8 mouse cellular contexts compared by ENCODE assay signal in the genomic region with DNA sequence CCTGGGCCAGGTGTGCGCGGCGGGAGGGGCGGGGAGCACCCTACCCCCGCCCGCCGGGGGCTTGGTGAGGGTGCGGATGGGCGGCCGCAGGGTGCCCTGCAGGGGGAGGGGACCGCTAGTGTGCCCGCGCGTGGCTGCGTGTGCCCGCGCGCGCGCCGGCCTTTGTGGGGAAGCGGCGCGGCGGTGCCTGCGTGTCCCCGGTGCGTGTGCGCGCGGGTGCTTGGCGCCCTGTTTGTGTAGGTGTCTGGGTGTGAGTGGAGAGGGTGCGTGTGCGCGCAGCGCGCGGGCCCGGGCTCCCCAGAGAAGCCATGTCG. TPM values are rescaled to one million over a fixed set of nuclear protein-coding genes. Genes with fewer than 3 reads are reported as not detected.
DNase-seq lines count a peak whose midpoint lies in the region; ATAC-seq lines count a peak whose summit lies in the region.

No protein-coding gene starts in this region.

- no peaks in the 10 kb centered on the region for H3K36me3 ChIP-seq in lung, embryonic 16.5 days (ENCODE audit: control insufficient read depth, insufficient read depth, low read length)
- no peaks in the 10 kb centered on the region for H3K36me3 ChIP-seq in hindbrain, embryonic 12.5 days
- peaks cover 7% of the 10 kb centered on the region for H3K36me3 ChIP-seq in limb, embryonic 15.5 days

- no peaks in the 10 kb centered on the region for H3K9me3 ChIP-seq in lung, embryonic 16.5 days (ENCODE audit: control insufficient read depth, low read length)
- no peaks in the 10 kb centered on the region for H3K9me3 ChIP-seq in hindbrain, embryonic 12.5 days (replicated peaks)
- H3K9me3 ChIP-seq in limb, embryonic 15.5 days = no peaks in the 10 kb centered on the region

- peak overlapping the region; percentile 91 for H3K4me3 ChIP-seq in lung, embryonic 16.5 days (ENCODE audit: low read length)
- peak overlapping the region; percentile 92 for H3K4me3 ChIP-seq in hindbrain, embryonic 12.5 days
- H3K4me3 ChIP-seq in limb, embryonic 15.5 days = peak overlapping the region; percentile 96

- WGBS in lung, embryonic 16.5 days = 0% methylated on average over 21 of the region's 40 CpGs
- WGBS in hindbrain, embryonic 12.5 days = 1% methylated on average over 27 of the region's 40 CpGs
- 0% methylated on average over 34 of the region's 40 CpGs for WGBS in limb, embryonic 15.5 days

- H3K27me3 ChIP-seq in lung, embryonic 16.5 days (ENCODE audit: control insufficient read depth, insufficient read depth, low read depth, low read length) = no peaks in the 10 kb centered on the region; the same call in 1 of the 2 replicates
- H3K27me3 ChIP-seq in hindbrain, embryonic 12.5 days = peaks cover 7% of the 10 kb centered on the region; the same call in 1 of the 2 replicates
- H3K27me3 ChIP-seq in limb, embryonic 15.5 days = no peaks in the 10 kb centered on the region; the same call in none of the 2 replicates

- peak; percentile 69 for DNase-seq in CD4-positive, CD25-positive, alpha-beta regulatory T cell, adult 2 months (ENCODE audit: low read depth, low spot score)
- DNase-seq in lung, postnatal 36 days = no peak
- DNase-seq in retina, postnatal 1 day = peak; percentile 73
- DNase-seq in gastrocnemius, postnatal 25 days = no peak

- H3K27ac ChIP-seq in lung, embryonic 16.5 days (ENCODE audit: low read length) = peak overlapping the region; percentile 95
- peak overlapping the region; percentile 99 for H3K27ac ChIP-seq in hindbrain, embryonic 12.5 days
- peak overlapping the region; percentile 99 for H3K27ac ChIP-seq in limb, embryonic 15.5 days

- ATAC-seq in CD4-positive, CD25-positive, alpha-beta regulatory T cell, adult 4 months = no peak
- no peak for ATAC-seq in lung, embryonic 16.5 days (ENCODE audit: low read depth)
- ATAC-seq in hindbrain, embryonic 12.5 days (ENCODE audit: low FRiP score) = no peak
- ATAC-seq in limb, embryonic 15.5 days (ENCODE audit: insufficient number of reproducible peaks, low FRiP score, low TSS enrichment, low read depth) = no peak

- peaks cover 41% of the 10 kb centered on the region for H3K4me1 ChIP-seq in lung, embryonic 16.5 days (replicated peaks; ENCODE audit: control insufficient read depth, insufficient read depth, low read length)
- peaks cover 61% of the 10 kb centered on the region for H3K4me1 ChIP-seq in hindbrain, embryonic 12.5 days
- peaks cover 68% of the 10 kb centered on the region for H3K4me1 ChIP-seq in limb, embryonic 15.5 days

- peak overlapping the region; percentile 95 for H3K4me2 ChIP-seq in lung, embryonic 16.5 days (ENCODE audit: low read depth, low read length)
- H3K4me2 ChIP-seq in hindbrain, embryonic 12.5 days (replicated peaks) = peak overlapping the region; percentile 77
- H3K4me2 ChIP-seq in limb, embryonic 15.5 days = peak overlapping the region; percentile 84

- peak overlapping the region; percentile 90 for H3K9ac ChIP-seq in lung, embryonic 16.5 days (ENCODE audit: low read length)
- H3K9ac ChIP-seq in hindbrain, embryonic 12.5 days = peak overlapping the region; percentile 97
- H3K9ac ChIP-seq in limb, embryonic 15.5 days = peak overlapping the region; percentile 85

RNA-seq across cellular contexts. Expression of a gene that starts 1.0 kb away (rescaled TPM):
- polyA plus RNA-seq in CD4-positive, CD25-positive, alpha-beta regulatory T cell, adult 4 months (2017; shearing (Covaris generic)) = 10 to 100 TPM in 1 of 2 experiments, 1 to 10 TPM in 1; 8.9 to 11.5 TPM
- 14.8 and 16.1 TPM in 2 replicates for polyA plus RNA-seq in lung, embryonic 16.5 days (2015; fragmentation: Nextera tagmentation; extraction: Ambion mirVana)
- polyA plus RNA-seq in hindbrain, embryonic 12.5 days (2016; fragmentation: Nextera tagmentation; extraction: Ambion mirVana) = 38.7 and 41.5 TPM in 2 replicates
- polyA plus RNA-seq in limb, embryonic 15.5 days (2015; fragmentation: Nextera tagmentation; extraction: Ambion mirVana) = 17.2 and 23.5 TPM in 2 replicates
- total RNA-seq in gastrocnemius, postnatal 25 days (2021) = 10 to 100 TPM; 23.7 to 26.0 TPM

RNA-seq across cellular contexts. Expression of a gene that starts 54.1 kb away (rescaled TPM):
- under 1 TPM; 0.20 to 0.92 TPM for polyA plus RNA-seq in CD4-positive, CD25-positive, alpha-beta regulatory T cell, adult 4 months (2017; shearing (Covaris generic))
- 0.69 and 1.1 TPM in 2 replicates for polyA plus RNA-seq in lung, embryonic 16.5 days (2015; fragmentation: Nextera tagmentation; extraction: Ambion mirVana)
- 1.0 and 1.1 TPM in 2 replicates for polyA plus RNA-seq in hindbrain, embryonic 12.5 days (2016; fragmentation: Nextera tagmentation; extraction: Ambion mirVana)
- 0.35 and 0.37 TPM in 2 replicates for polyA plus RNA-seq in limb, embryonic 15.5 days (2015; fragmentation: Nextera tagmentation; extraction: Ambion mirVana)
- total RNA-seq in gastrocnemius, postnatal 25 days (2021) = under 1 TPM; 0.24 to 0.26 TPM

RNA-seq across cellular contexts. Expression of a gene that starts 54.4 kb away (rescaled TPM):
- 10 to 100 TPM; 22.3 to 45.2 TPM for polyA plus RNA-seq in CD4-positive, CD25-positive, alpha-beta regulatory T cell, adult 4 months (2017; shearing (Covaris generic))
- 76.7 and 82.8 TPM in 2 replicates for polyA plus RNA-seq in lung, embryonic 16.5 days (2015; fragmentation: Nextera tagmentation; extraction: Ambion mirVana)
- 37.6 and 40.9 TPM in 2 replicates for polyA plus RNA-seq in hindbrain, embryonic 12.5 days (2016; fragmentation: Nextera tagmentation; extraction: Ambion mirVana)
- 55.8 and 62.5 TPM in 2 replicates for polyA plus RNA-seq in limb, embryonic 15.5 days (2015; fragmentation: Nextera tagmentation; extraction: Ambion mirVana)
- total RNA-seq in gastrocnemius, postnatal 25 days (2021) = under 1 TPM; 0.54 to 0.96 TPM

Comparison
In these comparisons a context has a peak if more than half of its experiments do, and no peak if none do; other contexts are left out.
1. DNase-seq: peak in CD4-positive, CD25-positive, alpha-beta regulatory T cell, adult 2 months (single experiment) and retina, postnatal 1 day (single experiment); none in lung, postnatal 36 days (single experiment) and gastrocnemius, postnatal 25 days (single experiment).
2. Peak in every context shown above with its lines, with median percentiles within 50 percentile points of each other: H3K27ac ChIP-seq, H3K4me2 ChIP-seq, H3K4me3 ChIP-seq and H3K9ac ChIP-seq.